Mouse (Mus musculus) heart, adult 2 months (tissue): ENCODE results near the gene Smndc1.

ENCODE experiments used
- CTCF ChIP-seq: fragments of 200-600 bp; IDR thresholded peaks from 2 replicates; pipeline ENCODE4 v1.8.1; 2022; ENCODE audit warnings: antibody characterized with exemption, mild to moderate bottlenecking, moderate library complexity
- POLR2A ChIP-seq: fragments of 200-500 bp; IDR thresholded peaks from 2 replicates; pipeline ENCODE4 v1.6.1; 2011; ENCODE audit warnings: mild to moderate bottlenecking, low read depth, low read length, control low read depth; ENCODE audit not compliant: insufficient read depth

- no peak for TF ChIP-seq CTCF
- TF ChIP-seq POLR2A, result no peak
Measured at GRCm38 (mm10) chr19:53405810-53406209, 15.4 kb upstream of the Smndc1 start.
